Mouse (Mus musculus) inflammation-experienced regulatory T-cells, adult 16 weeks (primary cell): Measurements from ENCODE around the gene Cntnap5b. TPM values are rescaled to one million over a fixed set of nuclear protein-coding genes. Genes with fewer than 3 reads are reported as not detected.

Source experiments
- polyA plus RNA-seq: library from polyadenylated mRNA; unstranded; fragments of 100-300 nt; shearing (Covaris generic); gene quantifications from one replicate; pipeline ENCODE4 v1.2.1, GENCODE M21; 2017

Cntnap5b gene
- polyA plus RNA-seq, result not detected

DNA sequence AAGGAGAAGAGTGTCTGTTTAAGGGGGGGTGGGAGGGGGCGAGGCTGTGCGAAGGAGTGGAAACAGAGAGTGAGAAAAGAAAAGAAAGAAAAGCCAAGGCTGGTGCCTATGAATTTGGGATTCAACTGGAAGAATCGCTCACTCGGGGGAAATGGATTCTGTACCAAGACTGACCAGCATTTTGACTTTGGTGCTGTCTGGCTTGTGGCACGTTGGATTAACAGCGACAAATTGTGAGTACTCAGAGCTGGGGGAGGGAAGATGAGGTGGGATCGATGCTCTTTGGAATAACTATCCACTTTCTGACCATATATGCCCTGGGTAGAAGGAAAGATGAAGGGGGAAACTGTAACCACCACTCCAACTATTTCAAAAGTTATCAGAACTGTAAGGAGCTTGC lies at the start of gene Cntnap5b:
Gene Cntnap5b, plus strand, starts transcription at position 152 of the 400 bp plus-strand sequence.

